Mouse (Mus musculus): Measurements from ENCODE around the gene Magt1. TPM values are rescaled to one million over a fixed set of nuclear protein-coding genes. Genes with fewer than 3 reads are reported as not detected.
A peak's percentile ranks its signal among the peaks of the same experiment; 100 is the strongest.

The Magt1 gene
- polyA plus RNA-seq, 1 experiment from 2014 or later, result 27.8 TPM

DNA sequence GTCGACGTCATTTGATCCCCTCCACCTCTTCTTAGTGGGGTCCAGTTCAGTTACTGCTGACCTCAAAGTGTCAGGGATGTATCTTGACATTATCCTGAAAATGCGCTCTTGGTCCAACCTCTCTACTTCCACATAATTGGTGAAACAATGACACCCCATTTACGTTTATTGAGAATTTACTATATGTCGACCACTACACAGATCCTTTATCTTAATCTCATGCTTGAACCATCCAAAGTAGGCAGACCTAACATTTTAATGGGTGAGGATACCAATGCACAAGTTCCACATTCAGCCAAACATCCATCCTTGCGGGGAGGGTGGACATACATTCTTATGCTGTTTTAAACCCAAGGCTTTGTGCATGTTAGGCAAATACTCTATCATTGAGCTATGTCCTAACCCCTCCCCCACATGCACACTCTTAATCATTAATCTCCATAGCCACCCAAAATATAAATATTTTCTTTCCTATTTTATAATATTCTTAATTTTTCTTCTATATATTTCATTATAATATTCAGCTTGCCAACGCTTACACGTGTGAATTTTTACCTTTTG is 82.1 kb downstream of the Magt1 start:
- Histone ChIP-seq H3K9ac (replicated peaks; ENCODE audit: low read depth) (no peak overlapping the region), H3K36me3 (ENCODE audit: insufficient read depth, low read length) (no peaks in the 10 kb centered on the region), H3K4me2 (replicated peaks; ENCODE audit: low read depth, low read length) (peak overlapping the region; percentile 41; the same call in 1 of the 2 replicates), H3K4me3 (ENCODE audit: low read depth, low read length) (peak overlapping the region; percentile 58), H3K9me3 (ENCODE audit: low read length) (no peaks in the 10 kb centered on the region), H3K4me1 (ENCODE audit: insufficient read depth, low read depth, low read length) (no peaks in the 10 kb centered on the region; the same call in 1 of the 2 replicates), H3K27ac (ENCODE audit: low read length) (peak overlapping the region; percentile 90), H3K27me3 (replicated peaks; ENCODE audit: insufficient read depth, low read length) (no peaks in the 10 kb centered on the region)
- WGBS, result 31% methylated on average over 8 of the region's 8 CpGs
- ATAC-seq (no peak; the same call in 1 of the 2 replicates), DNase-seq (ENCODE audit: low spot score) (no peak)
- no peak for TF ChIP-seq CTCF (IDR thresholded peaks at IDR 0.05)
- no peak for TF ChIP-seq EP300 (IDR thresholded peaks at IDR 0.05)

DNA sequence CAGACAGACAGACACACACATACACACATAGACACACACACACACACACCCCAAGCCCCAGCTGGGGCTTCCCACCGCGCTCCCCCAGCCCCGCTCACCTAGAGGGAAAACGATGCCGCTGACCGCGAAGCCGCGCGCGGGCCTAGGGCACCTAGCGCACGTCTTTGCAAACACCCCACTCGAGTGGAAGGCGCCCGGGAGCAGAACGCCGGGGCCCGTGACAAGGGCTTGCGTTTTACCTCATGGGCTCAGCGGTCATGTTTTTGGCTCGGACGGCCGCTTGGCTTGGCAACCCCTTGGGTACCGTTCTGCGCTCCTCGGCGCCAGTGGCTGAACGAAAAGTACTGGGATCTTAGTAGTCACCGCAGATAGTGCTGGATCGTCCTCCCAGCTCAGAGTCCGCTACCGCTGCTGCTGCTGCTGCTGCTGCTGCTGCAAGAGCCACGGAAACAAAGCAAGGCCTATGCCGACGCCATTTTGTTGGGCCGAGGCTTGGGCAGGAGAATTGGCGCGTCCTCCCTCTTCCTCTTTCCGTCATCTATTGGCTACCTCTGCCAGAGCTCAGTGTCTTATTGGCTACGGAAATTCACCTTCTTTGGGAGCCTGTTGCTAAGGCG is 82.7 kb downstream of the Magt1 start, which contains the start of gene Atrx:
Atrx (minus strand) TSS at position 543 of the 617 bp plus-strand sequence.
- DNase-seq (ENCODE audit: low spot score) (peak; percentile 94), ATAC-seq (peak; percentile 94)
- H3K4me1 ChIP-seq (ENCODE audit: insufficient read depth, low read depth, low read length), result no peaks in the 10 kb centered on the region; the same call in 1 of the 2 replicates
- H3K9me3 ChIP-seq (ENCODE audit: low read length), result no peaks in the 10 kb centered on the region
- peak within 1 kb of the TSS; percentile 52 for H3K4me2 ChIP-seq (replicated peaks; ENCODE audit: low read depth, low read length)
- WGBS, result 16% methylated on average over 36 of the region's 42 CpGs
- no peaks in the 10 kb centered on the region for H3K27me3 ChIP-seq (replicated peaks; ENCODE audit: insufficient read depth, low read length)
- peak within 1 kb of the TSS; percentile 64 for H3K9ac ChIP-seq (replicated peaks; ENCODE audit: low read depth)
- peak within 1 kb of the TSS; percentile 58 for H3K4me3 ChIP-seq (ENCODE audit: low read depth, low read length)
- H3K27ac ChIP-seq (ENCODE audit: low read length), result peak within 1 kb of the TSS; percentile 90
- TF ChIP-seq CTCF (IDR thresholded peaks at IDR 0.05) (no peak), EP300 (IDR thresholded peaks at IDR 0.05) (0 out of 2 replicates have a peak, but pooled peaks have one; percentile 14)
- no peaks in the 10 kb centered on the region for H3K36me3 ChIP-seq (ENCODE audit: insufficient read depth, low read length)

DNA sequence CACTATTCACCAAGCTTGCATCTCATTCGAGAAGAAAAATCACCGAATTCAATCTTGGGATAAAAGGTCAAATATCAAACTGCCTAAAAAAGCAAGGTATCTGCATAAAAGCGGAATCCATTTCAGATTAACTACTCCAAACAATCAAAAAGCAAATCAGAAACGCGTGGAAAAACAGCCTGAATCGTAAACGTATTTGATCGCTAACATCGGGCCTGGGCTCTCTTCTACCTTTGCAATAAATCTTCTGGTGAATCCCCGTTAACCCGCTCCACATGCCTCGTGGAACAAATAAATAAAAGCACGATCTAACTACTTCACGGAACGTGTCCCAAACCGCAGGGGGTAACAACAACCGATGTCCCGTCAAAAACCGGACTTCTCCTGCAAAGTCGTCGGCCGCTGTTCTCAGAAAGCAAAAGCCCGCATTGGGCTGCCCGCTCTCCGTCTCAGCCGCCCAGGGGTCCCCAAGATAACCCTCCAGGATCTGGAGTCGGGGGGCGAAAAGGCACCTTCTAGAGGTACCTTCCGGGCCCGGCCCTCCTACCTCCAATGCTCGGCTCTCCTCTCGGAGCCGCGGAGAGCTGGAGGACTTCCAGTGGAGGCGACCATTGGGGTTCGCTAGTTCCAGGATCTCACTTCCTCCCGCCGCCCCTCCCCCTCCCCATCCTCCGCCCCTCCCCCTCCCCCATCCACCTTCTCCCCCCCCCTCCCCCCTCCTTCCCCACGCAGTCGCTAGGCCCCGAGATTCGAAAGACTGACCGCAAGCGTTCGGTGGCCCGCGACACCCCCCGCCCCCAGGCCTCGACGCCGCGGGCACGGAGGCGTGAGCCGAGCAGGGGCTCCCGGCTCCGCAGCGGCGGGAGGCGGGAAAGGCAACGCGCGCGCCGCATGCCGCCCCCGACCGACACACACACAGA is 83.5 kb downstream of the Magt1 start:
- Histone ChIP-seq H3K4me3 (ENCODE audit: low read depth, low read length) (peak overlapping the region; percentile 58), H3K27me3 (replicated peaks; ENCODE audit: insufficient read depth, low read length) (no peaks in the 10 kb centered on the region), H3K4me1 (ENCODE audit: insufficient read depth, low read depth, low read length) (no peaks in the 10 kb centered on the region; the same call in 1 of the 2 replicates), H3K9me3 (ENCODE audit: low read length) (no peaks in the 10 kb centered on the region), H3K36me3 (ENCODE audit: insufficient read depth, low read length) (no peaks in the 10 kb centered on the region), H3K27ac (ENCODE audit: low read length) (peak overlapping the region; percentile 90), H3K9ac (replicated peaks; ENCODE audit: low read depth) (peak overlapping the region; percentile 64), H3K4me2 (replicated peaks; ENCODE audit: low read depth, low read length) (peak overlapping the region; percentile 52)
- DNase-seq (ENCODE audit: low spot score), result peak; percentile 38
- 15% methylated on average over 25 of the region's 69 CpGs for WGBS
- ATAC-seq, result peak; percentile 53
- TF ChIP-seq CTCF (IDR thresholded peaks at IDR 0.05), result no peak
- no peak for TF ChIP-seq EP300 (IDR thresholded peaks at IDR 0.05)

DNA sequence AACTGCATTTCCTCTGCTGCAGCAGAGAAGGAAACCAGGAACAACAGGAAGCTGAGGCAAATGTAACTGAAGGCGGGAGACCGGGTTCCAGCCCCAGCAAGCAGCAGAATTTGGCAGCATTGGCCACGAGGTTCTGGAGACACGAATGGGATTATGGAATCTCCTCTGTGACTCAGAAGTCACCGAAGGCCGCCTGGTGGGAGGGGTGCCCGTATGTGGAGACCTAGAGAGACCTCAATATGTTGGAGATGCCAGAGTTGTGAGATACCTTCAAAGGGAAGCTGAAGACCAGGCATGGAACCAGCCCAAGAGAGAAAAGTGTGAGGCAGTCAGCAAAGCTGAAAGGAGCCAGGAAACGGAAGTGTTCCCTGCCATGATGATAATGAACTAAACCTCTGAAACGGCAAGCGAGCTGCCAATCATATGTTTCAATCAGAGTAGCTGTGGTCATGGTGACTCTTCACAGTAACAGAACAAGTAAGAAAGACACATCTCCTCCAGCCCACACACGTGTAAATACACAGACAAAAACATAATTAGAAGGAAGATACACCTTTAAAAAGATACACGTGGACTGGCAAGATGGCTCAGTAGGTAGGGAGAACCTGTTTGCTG is 85.5 kb downstream of the Magt1 start:
- no peak for DNase-seq (ENCODE audit: low spot score)
- 49% methylated on average over 12 of the region's 12 CpGs for WGBS
- no peak overlapping the region for H3K9ac ChIP-seq (replicated peaks; ENCODE audit: low read depth)
- no peaks in the 10 kb centered on the region for H3K27me3 ChIP-seq (replicated peaks; ENCODE audit: insufficient read depth, low read length)
- H3K4me1 ChIP-seq (ENCODE audit: insufficient read depth, low read depth, low read length), result no peaks in the 10 kb centered on the region; the same call in 1 of the 2 replicates
- peak overlapping the region; percentile 38; the same call in 1 of the 2 replicates for H3K27ac ChIP-seq (ENCODE audit: low read length)
- TF ChIP-seq EP300 (IDR thresholded peaks at IDR 0.05) (no peak), CTCF (IDR thresholded peaks at IDR 0.05) (no peak)
- no peaks in the 10 kb centered on the region for H3K9me3 ChIP-seq (ENCODE audit: low read length)
- H3K4me3 ChIP-seq (ENCODE audit: low read depth, low read length), result no peak overlapping the region
- no peak for ATAC-seq
- H3K36me3 ChIP-seq (ENCODE audit: insufficient read depth, low read length), result no peaks in the 10 kb centered on the region
- peak overlapping the region; percentile 30; the same call in 1 of the 2 replicates for H3K4me2 ChIP-seq (replicated peaks; ENCODE audit: low read depth, low read length)

DNA sequence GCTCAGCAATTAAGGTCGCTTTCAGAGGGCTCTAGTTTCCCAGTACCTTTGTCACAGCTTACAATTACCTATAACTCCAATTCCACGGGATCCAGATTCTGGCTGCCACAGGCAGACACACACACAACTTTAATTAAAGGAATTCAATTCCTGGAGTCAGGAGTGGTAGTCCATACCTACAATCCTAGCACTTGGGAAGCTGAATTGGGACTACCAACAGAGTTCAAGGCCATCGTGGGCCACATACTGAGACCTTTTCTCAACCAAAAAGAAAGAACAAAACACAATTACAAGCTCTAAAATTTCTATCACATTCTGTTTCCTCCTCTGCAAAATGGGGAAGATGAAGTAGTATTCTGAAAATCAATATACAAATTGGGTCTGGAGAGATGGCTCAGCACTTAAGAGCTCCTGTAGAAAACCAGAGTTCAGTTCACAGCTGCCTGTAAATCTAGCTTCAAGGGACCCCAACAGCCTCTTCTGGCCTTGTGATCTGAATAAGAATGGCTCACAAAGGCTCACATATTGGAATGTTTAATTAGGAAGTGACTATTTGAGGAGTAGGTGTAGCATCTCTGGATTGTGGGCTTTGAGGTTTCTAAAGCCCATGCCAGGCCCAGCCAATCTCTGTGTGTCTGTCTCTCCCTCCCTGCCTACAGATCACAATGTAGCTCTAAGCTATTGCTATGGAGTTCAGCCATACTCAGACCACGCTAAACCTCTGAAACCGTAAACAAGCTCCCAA is 87.2 kb downstream of the Magt1 start:
- Histone ChIP-seq H3K9me3 (ENCODE audit: low read length) (no peaks in the 10 kb centered on the region), H3K4me2 (replicated peaks; ENCODE audit: low read depth, low read length) (no peak overlapping the region), H3K9ac (replicated peaks; ENCODE audit: low read depth) (no peak overlapping the region), H3K4me1 (ENCODE audit: insufficient read depth, low read depth, low read length) (no peaks in the 10 kb centered on the region; the same call in 1 of the 2 replicates), H3K4me3 (ENCODE audit: low read depth, low read length) (no peak overlapping the region), H3K36me3 (ENCODE audit: insufficient read depth, low read length) (no peaks in the 10 kb centered on the region), H3K27me3 (replicated peaks; ENCODE audit: insufficient read depth, low read length) (no peaks in the 10 kb centered on the region), H3K27ac (ENCODE audit: low read length) (no peak overlapping the region)
- no peak for DNase-seq (ENCODE audit: low spot score)
- no peak for TF ChIP-seq CTCF (IDR thresholded peaks at IDR 0.05)
- TF ChIP-seq EP300 (IDR thresholded peaks at IDR 0.05), result no peak
- no peak for ATAC-seq
- 80% methylated on average over 5 of the region's 5 CpGs for WGBS
